Mouse (Mus musculus): ENCODE measurements around the gene Plin4.
"Not testable (repeated sequence)": the region's sequence is repeated elsewhere in the genome, so short reads cannot be mapped to it uniquely, and the experiment has no call there.

The Plin4 gene

GRCm38 (mm10) chr17:56125276-56125630 is 15.7 kb upstream of the Plin4 start:
- DNase-seq = no peak

DNA sequence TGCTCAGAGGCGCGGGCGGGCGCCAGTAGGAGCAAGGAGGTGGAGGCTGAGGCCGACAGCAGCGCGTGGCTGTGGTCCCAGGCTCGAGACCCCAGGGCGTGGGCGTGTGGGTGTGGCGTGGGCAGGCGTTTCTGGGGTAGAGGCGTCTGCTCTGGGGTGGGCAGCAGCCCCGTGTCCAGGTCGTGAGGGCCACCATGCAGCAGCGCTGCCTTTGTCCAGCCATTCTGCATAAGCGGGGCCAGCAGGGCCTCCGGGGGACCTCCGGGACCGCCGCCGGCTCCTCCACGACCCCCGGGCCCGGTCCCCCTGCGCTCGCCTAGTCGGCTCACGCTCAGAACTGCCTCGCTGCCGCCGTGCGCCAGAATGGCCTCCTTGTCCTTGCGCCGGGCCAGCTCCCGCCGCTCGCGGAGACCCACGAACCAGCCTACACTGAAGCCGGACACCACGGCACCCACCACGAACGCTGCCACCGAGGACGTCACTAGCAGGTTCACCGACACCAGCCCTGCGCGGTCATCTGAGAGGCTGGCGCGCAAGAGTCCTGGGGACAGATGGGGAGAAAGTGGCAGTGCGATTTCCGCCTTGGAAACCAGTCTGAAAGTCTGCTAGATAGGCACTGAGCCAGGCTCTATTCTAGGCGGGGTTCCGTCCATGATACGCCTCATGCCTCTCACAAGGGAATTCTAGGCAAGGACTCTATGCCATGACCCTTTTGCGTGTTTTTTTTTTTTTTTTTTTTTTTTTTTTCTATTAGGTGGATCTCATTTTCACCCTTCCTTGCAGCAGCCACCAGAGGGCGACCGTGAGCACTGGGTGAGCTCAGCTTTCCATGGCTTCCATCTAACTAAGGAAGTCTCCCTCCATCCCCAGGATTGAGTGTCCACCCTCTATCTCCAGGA is 15.0 kb upstream of the Plin4 start:
- DNase-seq = no peak

GRCm38 (mm10) chr17:56123681-56124340 is 14.2 kb upstream of the Plin4 start:
- DNase-seq = no peak

DNA sequence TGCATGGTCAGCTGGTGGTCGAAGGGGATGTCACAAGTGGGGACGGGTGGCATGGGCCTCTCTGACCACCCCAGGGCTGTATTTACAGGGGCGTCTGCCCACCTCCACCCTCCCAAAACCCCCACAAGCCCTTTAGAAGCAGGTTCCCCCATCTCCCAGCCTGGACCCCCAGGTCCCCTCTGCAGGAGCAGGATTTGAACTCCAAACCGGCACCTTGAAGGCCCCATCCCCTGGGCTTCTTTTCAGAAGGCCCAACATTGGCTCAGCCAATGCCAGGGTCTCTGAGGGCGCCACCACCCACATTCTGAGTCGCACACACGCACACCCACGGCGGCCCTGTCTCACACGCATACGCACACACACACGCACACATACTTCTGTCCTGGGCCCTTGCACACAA is 13.6 kb upstream of the Plin4 start:
- no peak for DNase-seq

- DNase-seq = no peak
These were observed 12.2 kb upstream of the Plin4 start, which contains the start of gene Lrg1 for GRCm38 (mm10) chr17:56121826-56122225. Gene Lrg1, minus strand, starts transcription at chr17:56122001.

DNA sequence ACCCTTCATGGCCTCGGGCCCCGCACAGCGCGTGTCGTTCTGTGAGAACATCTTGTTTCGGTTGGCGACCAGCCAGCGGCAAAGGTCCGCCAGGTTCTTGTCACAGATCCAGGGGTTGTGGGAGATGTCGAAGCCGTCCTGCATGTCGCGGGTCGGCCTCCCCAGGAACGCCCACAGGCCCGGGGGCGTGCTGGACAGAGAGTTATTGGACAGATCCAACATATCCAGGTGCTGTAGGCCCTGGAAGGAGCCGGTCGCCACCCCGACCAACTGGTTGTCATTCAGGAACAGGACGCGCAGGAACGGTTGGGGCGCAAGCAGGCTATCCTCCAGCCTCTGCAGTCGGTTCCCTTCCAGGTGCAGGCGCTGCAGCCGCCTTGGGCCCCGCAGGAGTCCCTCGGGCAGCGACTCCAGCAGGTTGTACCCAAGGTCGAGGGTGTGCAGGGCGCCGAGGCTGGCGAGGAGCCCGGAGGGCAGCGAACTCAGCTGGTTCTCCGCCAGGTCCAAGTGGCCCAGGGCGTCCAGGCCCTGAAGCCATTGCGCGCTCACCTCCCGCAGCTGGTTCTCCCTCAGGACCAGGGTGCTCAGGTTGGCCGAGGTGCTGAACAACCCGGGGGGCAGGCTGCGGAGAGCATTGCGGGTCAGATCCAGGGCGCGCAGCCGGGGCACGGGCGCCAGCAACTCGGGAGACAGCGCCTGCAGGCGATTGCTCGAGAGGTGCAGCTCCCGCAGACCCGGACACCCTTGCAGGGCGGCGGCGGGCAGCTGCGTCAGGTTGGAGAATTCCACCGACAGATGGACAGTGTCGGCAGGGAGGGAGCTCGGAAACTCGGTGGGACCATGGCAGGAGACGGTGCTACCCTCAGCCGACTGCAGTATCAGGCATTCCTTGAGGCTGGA is 10.6 kb upstream of the Plin4 start:
- peak; percentile 62 for DNase-seq

- DNase-seq = no peak
These were observed 9.8 kb upstream of the Plin4 start for GRCm38 (mm10) chr17:56119431-56119830.

GRCm38 (mm10) chr17:56117251-56117710 is 7.7 kb upstream of the Plin4 start, which contains the start of gene Plin5:
Gene Plin5, minus strand, starts transcription at chr17:56117596.
- no peak for DNase-seq

- DNase-seq = no peak
These were observed 6.6 kb upstream of the Plin4 start for GRCm38 (mm10) chr17:56116193-56116592.

GRCm38 (mm10) chr17:56112743-56113142 is 3.1 kb upstream of the Plin4 start:
- no peak for DNase-seq

- DNase-seq = peak; percentile 73
These were observed 2.3 kb upstream of the Plin4 start for GRCm38 (mm10) chr17:56111864-56112263.

- DNase-seq = no peak
These were observed 1.4 kb upstream of the Plin4 start for GRCm38 (mm10) chr17:56111021-56111420.

DNA sequence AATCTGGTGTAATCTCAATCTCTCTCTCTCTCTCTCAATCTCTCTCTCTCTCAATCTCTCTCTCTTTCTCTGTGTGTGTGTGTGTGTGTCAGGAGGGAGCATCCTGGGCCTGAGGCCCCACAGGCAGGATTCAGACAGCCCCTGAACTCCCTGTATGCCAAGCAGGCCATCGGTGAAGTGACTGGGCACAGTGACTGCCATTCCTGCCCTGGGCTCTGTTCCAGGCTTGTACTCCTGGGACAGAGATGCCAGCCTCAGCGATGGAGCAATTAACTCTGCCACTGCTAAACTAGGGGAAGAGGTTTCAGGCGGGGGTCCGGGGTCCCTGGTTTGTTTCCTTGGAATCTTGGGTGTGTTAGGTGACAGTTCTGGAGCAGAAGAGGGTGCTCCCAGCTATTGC is 968 bp upstream of the Plin4 start:
- DNase-seq = no peak

- DNase-seq = no peak
These were observed 1.1 kb downstream of the Plin4 start for GRCm38 (mm10) chr17:56108334-56109044.

- no peak for DNase-seq
These were observed 1.9 kb downstream of the Plin4 start for GRCm38 (mm10) chr17:56107736-56108135.

DNA sequence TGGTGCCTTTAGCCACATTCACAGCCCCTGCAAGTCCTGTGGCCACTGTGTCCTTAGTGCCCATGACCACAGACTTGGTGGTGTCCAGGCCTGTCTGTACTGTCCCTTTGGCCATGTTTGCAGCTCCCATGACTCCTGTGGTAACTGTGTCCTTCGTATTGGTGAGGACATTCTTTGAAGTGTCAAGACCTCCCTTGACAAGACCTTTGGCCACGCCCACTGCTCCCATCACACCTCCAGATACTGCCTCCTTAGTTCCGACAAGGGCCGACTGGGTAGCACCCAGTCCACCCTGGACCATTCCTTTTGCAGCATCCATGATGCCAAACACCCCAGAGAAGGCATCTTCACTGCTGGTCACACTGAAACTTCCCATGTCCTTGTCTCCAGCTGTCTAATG is 2.6 kb downstream of the Plin4 start:
- no peak for DNase-seq

DNA sequence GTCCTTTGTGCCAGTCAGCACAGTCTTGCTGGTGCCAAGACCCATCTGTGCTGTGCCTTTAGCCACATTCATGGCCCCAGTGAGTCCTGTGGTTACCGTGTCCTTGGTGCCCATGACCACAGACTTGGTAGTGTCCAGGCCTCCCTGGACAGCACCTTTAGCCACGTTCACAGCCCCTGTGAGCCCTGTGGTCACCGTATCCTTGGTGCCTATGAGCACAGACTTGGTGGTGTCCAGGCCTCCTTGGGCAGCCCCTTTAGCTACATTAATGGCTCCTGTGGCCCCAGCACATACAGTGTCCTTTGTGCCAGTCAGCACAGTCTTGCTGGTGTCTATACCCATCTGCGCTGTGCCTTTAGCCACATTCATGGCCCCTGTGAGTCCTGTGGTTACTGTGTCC is 3.2 kb downstream of the Plin4 start:
- not testable (repeated sequence) for DNase-seq

- not testable (repeated sequence) for DNase-seq
These were observed 4.8 kb downstream of the Plin4 start for GRCm38 (mm10) chr17:56104821-56105220.

- no peak for DNase-seq
These were observed 5.9 kb downstream of the Plin4 start for GRCm38 (mm10) chr17:56103465-56104285.

DNA sequence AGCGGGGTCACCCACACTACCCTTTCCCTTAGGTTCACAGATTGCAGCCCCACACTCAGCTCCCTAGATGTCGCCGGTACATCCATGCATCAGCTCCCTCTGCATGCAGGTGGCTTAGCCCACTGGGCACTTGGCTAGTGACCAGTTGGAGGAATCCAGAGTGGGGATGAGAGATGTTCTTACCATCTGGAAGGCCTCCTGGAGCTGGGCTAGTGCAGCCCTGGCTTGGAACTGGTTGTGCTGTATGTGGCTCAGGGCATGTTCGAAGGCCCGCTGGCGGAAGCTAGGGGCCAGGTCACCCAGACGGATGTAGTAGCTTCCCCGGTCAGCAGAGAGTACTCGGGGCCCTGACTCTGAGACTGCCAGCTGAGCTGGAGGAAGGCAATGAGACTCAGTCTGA is 6.7 kb downstream of the Plin4 start:
- no peak for DNase-seq

DNA sequence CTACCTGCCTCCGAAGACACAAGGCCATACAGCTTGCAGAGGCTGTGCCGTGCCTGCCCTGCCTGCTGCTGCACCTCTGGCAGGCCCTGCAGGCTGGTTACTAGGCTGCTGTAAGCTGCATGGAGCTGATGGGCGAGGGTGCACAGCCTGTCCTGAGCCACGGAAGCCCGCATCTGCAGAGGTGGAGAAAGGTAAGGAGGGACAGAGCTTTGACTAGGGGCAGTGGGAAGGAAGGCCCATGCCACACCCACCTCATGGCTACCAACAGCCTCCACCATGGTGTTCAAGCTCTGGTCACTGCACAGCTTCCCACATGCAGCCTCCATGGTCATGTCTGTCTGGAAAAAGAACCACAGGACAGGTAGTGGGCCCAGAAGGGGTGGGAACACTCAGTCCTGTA is 7.4 kb downstream of the Plin4 start:
- no peak for DNase-seq

Measured in cerebellum, adult 8-10 months (tissue).